Mouse (Mus musculus) brain, adult 10 weeks (tissue): Measurements from ENCODE around the gene Nudt5. TPM values are rescaled to one million over a fixed set of nuclear protein-coding genes. Genes with fewer than 3 reads are reported as not detected.

ENCODE experiments used
- polyA plus RNA-seq: library from polyadenylated mRNA; stranded (reverse); fragments of 350-450 nt; fragmentation: Illumina TruSeq; extraction: RNeasy Lipid Tissue Mini Kit (QIAGEN cat#74804); gene quantifications from one replicate; pipeline ENCODE4 v1.2.3, GENCODE M21; 2015; ENCODE audit warnings: low read depth, low replicate concordance

Gene Nudt5
- polyA plus RNA-seq = 25.7 TPM

GRCm38 (mm10) chr2:5844873-5845631 lies at the start of gene Nudt5, which contains the start of gene Cdc123:
Nudt5 (plus strand) TSS chr2:5845019.
Cdc123 (minus strand) TSS chr2:5845164.

DNA sequence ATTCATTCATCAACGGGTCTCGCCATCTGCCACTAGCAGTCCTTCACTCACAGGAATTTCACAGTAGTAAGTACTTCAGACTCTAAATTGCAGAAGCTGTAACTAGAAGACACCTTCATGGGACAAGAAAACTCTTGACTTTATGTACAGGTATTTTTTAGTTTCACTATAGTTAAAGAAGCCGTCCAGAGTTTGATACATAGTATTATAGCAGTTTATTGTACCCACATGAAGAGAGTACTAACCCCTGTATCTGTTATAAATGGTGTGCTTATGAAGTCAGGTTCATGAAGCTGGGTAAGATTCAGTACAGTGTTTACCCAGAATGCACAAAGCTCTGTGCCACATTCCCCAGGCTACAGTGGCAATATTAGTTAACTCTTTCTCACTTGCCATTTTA lies 18.0 kb downstream of the Nudt5 start, which contains the start of gene Gm13199:
TSS of gene Gm13199 (minus strand) at position 101 of the 400 bp plus-strand sequence.

DNA sequence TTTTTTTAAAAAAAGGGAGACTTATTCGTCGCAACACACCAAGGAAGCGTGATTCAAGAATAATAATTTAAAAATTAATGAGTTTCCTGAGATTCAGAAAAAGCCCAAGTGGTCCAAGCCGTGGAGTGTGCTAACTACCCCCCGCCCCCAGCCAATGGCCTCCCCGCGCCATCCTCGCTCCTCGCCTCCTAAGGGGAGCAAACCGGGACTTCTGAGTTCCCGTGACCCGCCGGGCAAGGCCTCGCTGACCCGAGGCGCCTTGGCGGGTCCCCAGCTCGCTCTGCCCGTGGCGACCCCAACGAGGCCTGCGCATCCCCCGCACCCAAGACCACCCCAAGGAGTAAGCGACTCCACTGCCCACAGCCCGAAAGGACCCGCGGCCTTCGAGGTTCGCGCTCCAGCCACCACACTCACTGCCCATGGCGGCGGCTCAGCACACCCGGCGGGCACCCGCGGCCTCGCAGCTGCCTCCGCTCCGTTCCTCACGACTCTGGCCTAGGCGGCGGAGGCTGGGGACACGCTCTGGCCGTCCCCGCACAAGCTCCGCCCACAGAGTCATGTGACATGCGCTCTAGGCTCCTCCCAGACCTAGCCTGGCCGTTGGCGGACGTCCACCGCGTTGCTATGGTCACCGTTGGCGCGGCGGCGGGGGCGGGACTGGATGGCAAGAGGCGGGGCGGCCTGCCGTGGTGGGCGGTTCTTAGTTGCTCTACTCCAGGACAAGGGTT lies 50.2 kb downstream of the Nudt5 start, which contains the start of gene Sec61a2:
TSS of gene Sec61a2 (minus strand) at position 590 of the 728 bp plus-strand sequence.

Other genes with a start within 250 kb of the Nudt5 start
- 55.6 TPM for gene Camk1d, start 130.5 kb upstream of the Nudt5 start, polyA plus RNA-seq
- gene Cdc123, start 145 bp downstream of the Nudt5 start, polyA plus RNA-seq = 176 TPM
- 1.9 TPM for gene Gm13199, start 17.9 kb downstream of the Nudt5 start, polyA plus RNA-seq
- 75.4 TPM for gene Sec61a2, start 50.4 kb downstream of the Nudt5 start, polyA plus RNA-seq
- 5.3 TPM for gene Dhtkd1, start 97.8 kb downstream of the Nudt5 start, polyA plus RNA-seq
- gene Upf2, start 106.5 kb downstream of the Nudt5 start, polyA plus RNA-seq = 29.2 TPM